ENCODE assay signal across 7 mouse cellular contexts in the genomic region with DNA sequence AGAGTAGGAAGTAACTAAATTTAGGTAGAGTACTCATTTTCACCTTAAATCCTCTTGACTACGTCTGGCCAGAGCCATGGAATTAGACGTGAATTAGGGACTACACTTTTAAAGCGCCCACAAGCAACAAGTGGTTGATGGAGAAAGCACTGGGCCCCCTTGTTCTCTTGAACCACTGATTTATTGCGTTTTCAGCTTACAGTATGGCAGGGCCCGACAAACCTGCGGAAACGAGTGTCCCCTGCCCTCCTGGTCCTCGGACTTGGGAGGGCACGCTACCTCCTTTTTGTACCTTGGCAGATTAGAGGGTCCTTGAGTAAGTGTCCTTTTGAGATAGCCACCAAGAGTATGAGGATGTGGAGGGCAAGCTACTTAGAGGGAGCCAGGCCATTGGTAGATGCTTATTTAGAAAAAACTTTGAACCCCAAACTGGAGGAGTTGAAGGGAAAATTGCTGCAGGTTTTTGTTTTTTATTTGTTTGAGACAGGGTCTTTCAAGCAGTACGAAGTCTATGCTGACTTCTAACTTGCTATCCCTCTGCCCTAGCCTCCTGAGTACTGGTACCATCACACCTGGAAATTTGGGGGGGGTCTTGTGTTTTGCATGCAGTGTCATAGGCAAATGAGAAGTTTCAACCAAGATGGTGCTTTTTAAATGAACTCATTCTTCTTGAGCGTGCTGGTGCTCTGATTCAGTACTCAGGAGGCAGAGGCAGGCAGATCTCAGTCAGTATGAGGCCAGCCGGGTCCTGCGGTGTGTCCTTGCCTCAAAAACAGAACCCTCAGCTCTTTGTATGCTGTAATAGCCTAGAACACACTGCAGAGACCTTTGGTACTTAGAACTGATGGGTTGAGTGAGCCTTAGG. TPM values are rescaled to one million over a fixed set of nuclear protein-coding genes. Genes with fewer than 3 reads are reported as not detected.
DNase-seq lines count a peak whose midpoint lies in the region; ATAC-seq lines count a peak whose summit lies in the region.

No protein-coding gene starts in this region.

- H3K4me1 ChIP-seq in lung, embryonic 16.5 days (replicated peaks; ENCODE audit: control insufficient read depth, insufficient read depth, low read length), result peaks cover 35% of the 10 kb centered on the region
- peaks cover 72% of the 10 kb centered on the region for H3K4me1 ChIP-seq in forebrain, embryonic 10.5 days
- peaks cover 17% of the 10 kb centered on the region for H3K4me1 ChIP-seq in limb, embryonic 11.5 days (ENCODE audit: control insufficient read depth, insufficient read depth, low read length)
- H3K4me1 ChIP-seq in stomach, embryonic 15.5 days, result peaks cover 20% of the 10 kb centered on the region

- peak overlapping the region; percentile 99 for H3K9ac ChIP-seq in lung, embryonic 16.5 days (ENCODE audit: low read length)
- H3K9ac ChIP-seq in limb, embryonic 11.5 days (ENCODE audit: low read length), result peak overlapping the region; percentile 100
- peak overlapping the region; percentile 21; the same call in 1 of the 2 replicates for H3K9ac ChIP-seq in stomach, embryonic 15.5 days

- ATAC-seq in lung, embryonic 16.5 days (ENCODE audit: low read depth), result no peak
- no peak for ATAC-seq in limb, embryonic 11.5 days (ENCODE audit: insufficient number of reproducible peaks, low FRiP score, low TSS enrichment, low read depth)
- ATAC-seq in stomach, embryonic 15.5 days (ENCODE audit: insufficient read depth, low FRiP score, low read depth), result no peak

- DNase-seq in lung, postnatal 10 days, result no peak
- no peak for DNase-seq in forebrain, embryonic 10.5 days (ENCODE audit: extremely low spot score, low spot score)
- DNase-seq in limb, embryonic 11.5 days (ENCODE audit: low spot score), result peak; percentile 39
- no peak for DNase-seq in adrenal gland, adult 2 months
- no peak for DNase-seq in cerebellum, postnatal 4 days (ENCODE audit: low spot score in 2 of 2)

- H3K4me2 ChIP-seq in lung, embryonic 16.5 days (ENCODE audit: low read depth, low read length), result peak overlapping the region; percentile 91
- peak overlapping the region; percentile 71 for H3K4me2 ChIP-seq in limb, embryonic 11.5 days (ENCODE audit: low read depth, severe bottlenecking)
- peak overlapping the region; percentile 76 for H3K4me2 ChIP-seq in stomach, embryonic 15.5 days

- no peaks in the 10 kb centered on the region; the same call in 1 of the 2 replicates for H3K36me3 ChIP-seq in lung, embryonic 16.5 days (ENCODE audit: control insufficient read depth, insufficient read depth, low read length)
- peaks cover 35% of the 10 kb centered on the region for H3K36me3 ChIP-seq in forebrain, embryonic 10.5 days (replicated peaks)
- no peaks in the 10 kb centered on the region; the same call in 1 of the 2 replicates for H3K36me3 ChIP-seq in limb, embryonic 11.5 days (ENCODE audit: control insufficient read depth, insufficient read depth, low read length)
- H3K36me3 ChIP-seq in stomach, embryonic 15.5 days, result no peaks in the 10 kb centered on the region

- H3K27me3 ChIP-seq in lung, embryonic 16.5 days (ENCODE audit: control insufficient read depth, insufficient read depth, low read depth, low read length), result no peaks in the 10 kb centered on the region
- no peaks in the 10 kb centered on the region for H3K27me3 ChIP-seq in forebrain, embryonic 10.5 days (ENCODE audit: poor library complexity, severe bottlenecking)
- no peaks in the 10 kb centered on the region for H3K27me3 ChIP-seq in limb, embryonic 11.5 days (ENCODE audit: control insufficient read depth, insufficient read depth, low read length)
- H3K27me3 ChIP-seq in stomach, embryonic 15.5 days (replicated peaks), result no peaks in the 10 kb centered on the region

- WGBS in lung, embryonic 16.5 days, result 27% methylated on average over 13 of the region's 13 CpGs
- 42% methylated on average over 13 of the region's 13 CpGs for WGBS in forebrain, embryonic 10.5 days
- 33% methylated on average over 13 of the region's 13 CpGs for WGBS in limb, embryonic 11.5 days
- 32% methylated on average over 13 of the region's 13 CpGs for WGBS in stomach, embryonic 15.5 days

- H3K4me3 ChIP-seq in lung, embryonic 16.5 days (ENCODE audit: low read length), result peak overlapping the region; percentile 93
- H3K4me3 ChIP-seq in forebrain, embryonic 10.5 days, result peak overlapping the region; percentile 89
- H3K4me3 ChIP-seq in limb, embryonic 11.5 days (ENCODE audit: low read depth, low read length), result peak overlapping the region; percentile 93
- H3K4me3 ChIP-seq in stomach, embryonic 15.5 days (replicated peaks), result peak overlapping the region; percentile 82

- peak overlapping the region; percentile 99 for H3K27ac ChIP-seq in lung, embryonic 16.5 days (ENCODE audit: low read length)
- H3K27ac ChIP-seq in forebrain, embryonic 10.5 days, result peak overlapping the region; percentile 100
- peak overlapping the region; percentile 100 for H3K27ac ChIP-seq in limb, embryonic 11.5 days (replicated peaks; ENCODE audit: low read depth, low read length)
- H3K27ac ChIP-seq in stomach, embryonic 15.5 days, result peak overlapping the region; percentile 96; the same call in 1 of the 2 replicates

- no peaks in the 10 kb centered on the region for H3K9me3 ChIP-seq in lung, embryonic 16.5 days (ENCODE audit: control insufficient read depth, low read length)
- H3K9me3 ChIP-seq in forebrain, embryonic 10.5 days, result no peaks in the 10 kb centered on the region
- H3K9me3 ChIP-seq in limb, embryonic 11.5 days (ENCODE audit: control insufficient read depth, low read length), result no peaks in the 10 kb centered on the region
- H3K9me3 ChIP-seq in stomach, embryonic 15.5 days, result no peaks in the 10 kb centered on the region

RNA-seq across cellular contexts. Expression of a gene that starts 2.4 kb away (rescaled TPM):
- polyA plus RNA-seq in lung, embryonic 16.5 days (2015; fragmentation: Nextera tagmentation; extraction: Ambion mirVana), result 213 and 244 TPM in 2 replicates
- 424 and 464 TPM in 2 replicates for polyA plus RNA-seq in forebrain, embryonic 10.5 days (2016; fragmentation: Nextera tagmentation; extraction: Ambion mirVana)
- polyA plus RNA-seq in limb, embryonic 11.5 days (2014; fragmentation: Nextera tagmentation; extraction: Ambion mirVana), result 403 and 422 TPM in 2 replicates
- 259 and 284 TPM in 2 replicates for polyA plus RNA-seq in stomach, embryonic 15.5 days (2015; fragmentation: Nextera tagmentation; extraction: Ambion mirVana)
- total RNA-seq in adrenal gland, adult 2 months (2021), result 100 to 1,000 TPM; 103 to 121 TPM
- polyA plus RNA-seq in adrenal gland, adult 2 months (2012; rRNA removed), result 56.8 and 73.6 TPM in 2 replicates

RNA-seq across cellular contexts. Expression of a gene that starts 36.0 kb away (rescaled TPM):
- polyA plus RNA-seq in lung, embryonic 16.5 days (2015; fragmentation: Nextera tagmentation; extraction: Ambion mirVana), result 75.8 and 77.0 TPM in 2 replicates
- polyA plus RNA-seq in forebrain, embryonic 10.5 days (2016; fragmentation: Nextera tagmentation; extraction: Ambion mirVana), result 75.7 and 77.5 TPM in 2 replicates
- 94.8 and 98.0 TPM in 2 replicates for polyA plus RNA-seq in limb, embryonic 11.5 days (2014; fragmentation: Nextera tagmentation; extraction: Ambion mirVana)
- polyA plus RNA-seq in stomach, embryonic 15.5 days (2015; fragmentation: Nextera tagmentation; extraction: Ambion mirVana), result 88.6 and 96.7 TPM in 2 replicates
- 10 to 100 TPM; 38.4 to 42.5 TPM for total RNA-seq in adrenal gland, adult 2 months (2021)
- polyA plus RNA-seq in adrenal gland, adult 2 months (2012; rRNA removed), result 13.7 and 16.0 TPM in 2 replicates

RNA-seq across cellular contexts. Expression of a gene that starts 39.8 kb away (rescaled TPM):
- polyA plus RNA-seq in lung, embryonic 16.5 days (2015; fragmentation: Nextera tagmentation; extraction: Ambion mirVana), result 1.1 and 4.3 TPM in 2 replicates
- polyA plus RNA-seq in forebrain, embryonic 10.5 days (2016; fragmentation: Nextera tagmentation; extraction: Ambion mirVana), result 13.8 and 19.7 TPM in 2 replicates
- polyA plus RNA-seq in limb, embryonic 11.5 days (2014; fragmentation: Nextera tagmentation; extraction: Ambion mirVana), result 13.5 and 13.9 TPM in 2 replicates
- polyA plus RNA-seq in stomach, embryonic 15.5 days (2015; fragmentation: Nextera tagmentation; extraction: Ambion mirVana), result 13.2 and 31.5 TPM in 2 replicates
- not detected for total RNA-seq in adrenal gland, adult 2 months (2021)
- not detected in 2 replicates for polyA plus RNA-seq in adrenal gland, adult 2 months (2012; rRNA removed)

Comparison
In these comparisons a context has a peak if more than half of its experiments do, and no peak if none do; other contexts are left out.
1. H3K9ac ChIP-seq: peak in every context shown above with its lines; median percentile 100 in limb, embryonic 11.5 days; 99 in lung, embryonic 16.5 days; 21 in stomach, embryonic 15.5 days.